Mouse (Mus musculus) gastrocnemius, postnatal 14 days (tissue): ENCODE results near the gene Itpk1. TPM values are rescaled to one million over a fixed set of nuclear protein-coding genes. Genes with fewer than 3 reads are reported as not detected.

Experiments used
- DNase-seq: peaks from one replicate; pipeline ENCODE4 v3.0.0; 2021; ENCODE audit warnings: mixed read lengths
- intact Hi-C: fragments of 180-260 bp; cut with DNase I; formaldehyde crosslinking; loops from one replicate; pipeline ENCODE4 v1.15.1; 2025; ENCODE audit warnings: low total_unique reads
- total RNA-seq, 2 experiments: library from RNA; stranded (reverse); gene quantifications; 2 replicates each; pipeline ENCODE4 v1.2.3; 2021

The Itpk1 gene
- total RNA-seq, 2 experiments from 2014 or later, result 6.4 to 8.4 TPM

DNA sequence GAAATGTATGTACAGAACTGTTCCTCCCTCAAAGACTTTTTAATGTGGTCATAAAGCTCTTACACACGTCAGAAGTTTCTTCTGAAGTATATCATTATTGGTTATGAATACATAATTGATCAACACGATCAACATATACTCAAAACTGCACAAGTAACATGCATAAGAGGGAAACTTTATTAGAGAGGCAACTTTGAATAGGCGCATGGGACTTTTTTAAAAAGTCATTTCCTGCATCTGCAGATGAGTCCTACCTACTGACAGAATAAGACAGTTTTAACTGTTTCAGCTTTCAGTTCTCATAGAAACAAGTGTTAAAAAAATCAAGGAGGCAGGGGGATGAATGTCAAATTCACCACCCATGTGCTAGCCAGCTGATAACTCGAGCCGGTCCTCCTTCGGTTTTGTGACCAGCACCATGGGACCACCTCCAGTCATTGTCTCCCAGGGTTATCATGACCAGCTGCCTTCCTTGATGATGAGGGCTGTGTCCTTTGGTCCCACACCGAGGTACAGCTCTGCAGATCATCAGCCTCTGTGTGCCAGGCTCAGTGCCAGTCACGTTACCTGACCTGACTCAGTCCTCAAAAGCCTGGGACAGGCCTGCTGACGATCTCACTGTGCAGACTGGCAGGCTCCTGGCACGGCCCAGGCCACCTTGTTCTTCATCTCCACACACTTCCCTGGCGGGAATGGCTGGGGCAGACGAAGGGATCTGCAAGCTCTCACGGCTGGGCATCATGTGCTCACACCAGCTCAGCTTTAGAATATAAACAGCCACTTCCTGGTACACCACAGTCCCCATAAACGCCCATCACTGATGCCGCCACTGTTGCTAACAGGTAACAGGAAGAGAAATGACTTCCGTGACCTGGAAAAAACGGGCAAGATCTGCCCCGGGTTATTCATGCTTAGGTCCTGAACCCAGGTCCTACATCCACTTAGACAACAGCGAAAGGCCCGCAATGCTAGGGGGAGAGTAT lies 31.6 kb downstream of the Itpk1 start:
- DNase-seq, result no peak
- intact Hi-C loops, result no loop called here

DNA sequence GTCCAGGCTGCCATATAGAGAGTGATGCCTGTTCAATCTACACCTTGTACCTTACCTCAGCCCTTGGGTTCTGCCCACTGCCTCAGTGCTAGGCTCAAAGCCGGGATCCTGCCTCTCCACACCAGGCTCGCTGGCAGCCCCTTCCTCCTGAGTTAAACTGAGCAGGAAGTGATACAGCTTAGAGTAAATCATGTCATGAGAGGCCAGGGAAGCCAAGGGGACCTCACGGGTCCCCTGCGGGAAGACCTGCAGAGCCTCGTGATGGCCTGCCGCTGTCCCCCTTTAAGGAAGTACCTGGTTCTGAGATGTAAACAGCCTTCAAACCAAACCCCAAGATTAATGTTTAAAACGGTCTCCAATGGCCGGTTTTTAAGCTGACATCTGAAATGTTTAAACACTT lies 32.6 kb downstream of the Itpk1 start:
- DNase-seq, result no peak
- intact Hi-C loops, result no loop called here

DNA sequence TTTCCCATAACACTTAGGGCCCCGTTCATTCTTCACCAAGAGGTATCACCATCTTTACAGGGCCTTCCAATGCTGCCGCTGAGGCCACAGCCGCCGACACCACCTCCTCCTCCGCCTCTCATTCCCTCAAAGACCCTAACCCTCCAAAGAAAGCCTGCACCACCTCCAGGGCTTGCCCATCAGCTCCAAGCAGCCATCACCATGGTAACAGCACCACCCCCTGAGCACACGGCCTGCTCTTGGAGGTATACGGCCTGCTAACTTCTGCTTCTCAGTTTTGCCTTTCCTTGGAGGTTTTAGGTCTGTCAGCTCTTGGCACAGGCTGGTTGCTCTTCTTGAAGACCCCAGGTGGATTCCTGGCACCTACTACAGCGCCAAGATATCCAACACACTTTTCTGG lies 33.9 kb downstream of the Itpk1 start:
- intact Hi-C loops, result no loop called here
- DNase-seq, result no peak

DNA sequence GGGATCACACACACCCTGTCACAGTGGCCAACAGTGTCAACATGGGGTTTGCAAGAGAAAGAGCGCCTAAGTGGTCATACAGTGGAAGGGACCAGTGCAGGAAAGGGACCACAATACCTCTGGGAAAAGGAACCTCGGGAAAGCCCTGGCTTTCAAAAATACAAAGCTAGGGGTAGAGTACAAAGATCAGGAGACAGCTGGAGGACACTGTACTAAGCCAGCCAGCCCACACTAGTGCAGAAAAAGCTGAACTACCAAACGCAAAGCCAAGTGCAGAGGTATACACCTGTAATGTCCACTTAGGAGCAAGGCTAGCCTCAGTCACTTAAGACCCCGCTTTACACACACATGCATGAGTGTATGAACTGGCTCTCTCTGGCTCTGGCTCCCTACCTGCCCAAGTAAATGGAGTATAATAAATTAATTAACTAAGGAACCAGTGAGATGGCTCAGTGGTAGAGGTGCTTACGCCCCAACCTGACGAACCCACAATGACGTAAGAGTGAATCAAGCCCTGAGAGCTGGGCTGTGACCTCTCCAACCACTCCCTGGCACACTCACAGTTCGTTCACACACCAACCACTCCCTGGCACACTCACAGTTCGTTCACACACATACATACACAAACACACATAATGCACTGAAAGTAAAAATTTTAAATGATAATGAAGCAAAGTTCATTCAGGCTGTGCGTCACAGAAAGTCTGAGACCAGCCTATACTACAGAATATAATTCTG lies 39.1 kb downstream of the Itpk1 start:
- intact Hi-C loops, result no loop called here
- DNase-seq, result no peak

DNA sequence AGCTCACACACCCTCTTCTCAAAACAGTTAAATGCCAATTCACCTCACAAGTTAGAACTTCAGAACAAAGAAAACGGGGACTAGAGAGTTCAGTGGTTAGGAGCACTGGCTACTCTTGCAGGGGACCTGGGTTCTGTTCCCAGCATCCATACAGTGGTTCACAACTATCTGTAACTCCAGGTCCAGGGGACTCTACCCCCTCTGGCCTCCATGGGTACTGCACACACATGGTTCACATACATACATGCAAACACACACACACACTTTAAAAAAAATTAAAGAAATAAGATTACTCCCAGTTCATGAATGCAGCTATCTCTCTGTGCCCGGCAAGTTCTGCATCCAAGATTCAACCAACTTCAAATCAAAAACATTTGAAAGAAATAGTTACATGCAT lies 40.7 kb downstream of the Itpk1 start:
- no peak for DNase-seq
- intact Hi-C loops, result no loop called here

DNA sequence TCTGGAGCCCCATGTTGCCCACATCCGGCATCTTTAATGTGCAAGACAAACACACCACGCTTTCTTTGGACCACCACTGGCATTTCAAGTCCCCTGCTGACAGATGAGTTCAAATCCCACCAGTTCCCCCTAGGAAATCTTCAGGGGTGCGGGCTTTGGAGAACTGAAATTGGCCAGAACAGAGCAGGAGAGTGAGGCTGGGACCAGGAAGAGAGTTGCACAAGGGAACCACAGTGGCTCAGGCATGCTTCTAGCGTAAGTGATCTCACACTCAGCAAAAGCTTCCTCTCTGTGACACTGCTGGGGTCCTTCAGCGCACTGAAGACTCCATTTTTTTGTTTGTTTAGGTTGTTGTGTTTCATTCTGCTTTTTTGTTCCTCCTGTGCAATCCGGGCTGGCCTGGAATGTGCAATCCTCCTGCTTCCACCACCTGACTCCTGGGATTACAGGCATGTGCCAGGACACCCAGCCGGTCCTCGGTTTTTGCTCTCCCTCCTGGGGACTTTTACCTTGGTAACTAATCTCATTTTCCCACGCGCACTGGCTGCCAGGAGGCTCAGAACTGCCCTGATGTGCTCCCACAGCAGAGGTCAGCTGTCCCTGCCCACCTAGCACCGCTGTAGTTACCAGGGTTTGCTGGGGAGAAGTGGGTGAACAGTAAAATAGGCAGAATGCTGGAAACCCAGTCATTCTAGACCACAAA lies 41.2 kb downstream of the Itpk1 start:
- intact Hi-C loops, result no loop called here
- DNase-seq, result no peak

DNA sequence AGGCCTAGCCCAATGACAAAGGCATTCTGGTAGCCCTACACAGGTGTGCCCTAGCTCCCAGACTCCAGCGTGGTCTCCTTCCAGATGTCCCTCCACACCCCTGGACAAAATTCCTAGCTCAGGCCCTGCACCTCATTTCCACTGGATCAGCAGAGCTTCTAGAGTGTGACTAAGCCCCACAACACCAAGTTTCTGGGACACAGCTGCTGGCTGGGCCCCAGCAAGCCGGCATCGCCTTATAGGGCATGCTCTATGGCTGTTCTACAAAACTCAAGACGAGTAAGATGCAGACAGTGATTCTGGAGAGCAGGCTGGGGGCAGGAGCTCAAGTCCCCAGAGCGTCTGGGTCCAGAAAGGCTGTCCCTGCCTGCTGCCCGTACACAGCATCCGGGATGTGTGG lies 43.0 kb downstream of the Itpk1 start:
- intact Hi-C loops, result no loop called here
- DNase-seq, result peak; percentile 36

DNA sequence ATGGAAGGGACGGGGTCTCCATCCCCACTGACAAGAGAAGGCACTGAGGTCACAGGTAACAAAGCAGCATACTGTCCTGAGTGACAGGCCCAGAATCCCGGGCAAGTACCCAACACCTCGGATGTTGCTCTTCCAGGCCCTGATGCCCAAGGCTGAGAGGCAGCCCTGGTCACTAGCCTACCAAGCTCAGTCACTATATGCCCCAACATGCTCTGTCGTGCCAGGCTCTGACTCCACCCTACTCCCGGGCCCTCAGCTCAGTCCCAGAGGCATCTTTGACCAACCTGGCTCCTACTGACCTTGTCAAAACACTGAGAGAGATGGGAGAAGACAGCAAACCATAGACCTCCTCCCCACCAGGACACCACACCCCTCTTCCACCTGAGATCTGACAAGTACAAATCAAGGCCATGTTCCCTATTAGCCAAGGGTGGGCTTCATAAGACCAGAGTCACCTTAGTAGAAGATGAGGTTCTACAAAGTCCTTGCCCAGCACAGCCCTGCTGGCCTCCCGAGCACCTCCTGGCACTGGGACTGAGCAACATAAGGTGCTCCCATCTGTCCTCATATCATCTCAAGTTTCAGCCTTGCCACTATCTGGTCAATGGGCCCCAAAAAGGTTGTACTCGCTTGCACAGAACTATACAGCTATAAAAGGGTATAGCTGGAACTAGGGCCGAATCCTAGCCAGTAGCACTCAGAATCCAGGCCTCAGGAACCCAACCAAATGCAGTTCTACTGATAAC lies 43.7 kb downstream of the Itpk1 start:
- intact Hi-C loops, result no loop called here
- no peak for DNase-seq

DNA sequence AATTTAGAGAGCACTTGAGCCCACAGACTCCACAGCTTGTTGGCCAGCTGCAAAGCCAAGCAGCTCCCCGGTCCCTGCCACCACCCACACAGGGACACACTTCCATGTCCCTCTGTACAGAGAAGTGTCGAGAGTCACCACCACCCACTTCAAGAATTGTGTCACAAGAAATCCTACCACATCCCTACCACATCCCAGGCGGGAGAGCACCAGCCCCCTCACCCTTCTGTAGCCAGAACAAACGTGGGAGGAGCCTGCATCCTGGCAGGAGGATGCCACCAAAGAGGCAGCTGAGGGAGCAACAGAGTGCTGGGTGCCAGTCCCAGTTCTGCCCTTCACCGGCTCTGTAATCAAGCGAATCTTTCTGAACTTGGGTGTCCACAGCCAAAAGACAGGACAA lies 51.7 kb downstream of the Itpk1 start:
- no peak for DNase-seq
- intact Hi-C loops, result no loop called here

DNA sequence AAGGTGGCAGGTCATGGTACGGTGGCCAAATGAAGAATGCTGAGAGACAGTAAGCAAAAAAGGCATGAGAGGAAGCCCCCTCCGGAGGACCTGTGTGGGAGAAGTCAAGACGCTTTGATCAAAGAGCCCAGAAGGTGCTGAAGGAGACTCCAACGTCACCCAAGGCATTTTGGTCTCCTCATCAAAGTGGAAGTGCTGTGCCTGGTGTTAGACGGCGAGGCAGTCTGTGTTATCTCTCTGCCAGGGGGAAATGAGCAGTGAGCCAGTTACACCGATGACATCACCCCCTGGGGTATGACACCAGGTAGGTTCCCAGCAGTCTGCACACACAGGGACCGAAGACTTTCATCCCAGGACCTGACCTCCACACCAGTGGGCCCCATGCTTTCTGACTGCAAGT lies 52.3 kb downstream of the Itpk1 start:
- intact Hi-C loops, result no loop called here
- no peak for DNase-seq

DNA sequence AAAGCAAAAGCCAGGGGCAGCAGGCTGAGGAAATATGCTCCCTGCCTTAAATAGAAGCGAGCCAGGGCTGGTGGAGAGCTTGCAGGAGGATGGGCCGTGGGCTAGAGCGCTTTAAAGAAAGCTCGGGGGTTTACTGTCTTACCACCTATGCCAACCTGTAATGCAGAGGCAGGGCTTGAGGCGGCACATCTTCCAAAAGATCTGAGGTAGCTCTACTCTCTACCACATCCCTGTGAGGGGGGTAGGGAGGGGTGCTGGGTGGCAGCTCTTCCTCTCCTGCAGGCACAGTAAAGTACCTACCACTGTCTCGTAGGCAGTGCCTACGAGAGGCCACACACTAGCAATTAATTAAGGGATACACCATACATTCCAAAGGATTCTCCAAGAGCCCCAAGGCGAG lies 52.9 kb downstream of the Itpk1 start:
- intact Hi-C loops, result no loop called here
- DNase-seq, result no peak

DNA sequence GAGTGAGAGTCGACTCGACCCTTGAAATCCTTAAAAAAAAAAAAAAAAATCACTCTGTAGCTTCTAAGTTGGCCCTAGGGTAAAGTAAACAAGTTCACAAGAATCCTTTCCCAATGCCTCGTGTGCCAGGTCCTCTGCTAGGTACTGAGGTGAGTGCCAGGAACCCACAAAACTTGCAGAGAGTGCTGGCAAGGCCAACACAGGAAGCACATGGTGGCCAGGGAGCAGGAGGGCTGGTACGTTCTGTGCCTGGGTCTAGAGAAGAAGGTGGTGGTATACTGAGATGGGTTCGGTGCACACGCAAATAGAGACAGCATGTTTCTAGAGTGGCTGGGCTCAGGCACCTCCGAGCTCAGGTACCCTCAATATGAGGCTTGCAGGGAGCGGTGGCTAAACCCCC lies 53.3 kb downstream of the Itpk1 start:
- DNase-seq, result no peak
- intact Hi-C loops, result no loop called here

DNA sequence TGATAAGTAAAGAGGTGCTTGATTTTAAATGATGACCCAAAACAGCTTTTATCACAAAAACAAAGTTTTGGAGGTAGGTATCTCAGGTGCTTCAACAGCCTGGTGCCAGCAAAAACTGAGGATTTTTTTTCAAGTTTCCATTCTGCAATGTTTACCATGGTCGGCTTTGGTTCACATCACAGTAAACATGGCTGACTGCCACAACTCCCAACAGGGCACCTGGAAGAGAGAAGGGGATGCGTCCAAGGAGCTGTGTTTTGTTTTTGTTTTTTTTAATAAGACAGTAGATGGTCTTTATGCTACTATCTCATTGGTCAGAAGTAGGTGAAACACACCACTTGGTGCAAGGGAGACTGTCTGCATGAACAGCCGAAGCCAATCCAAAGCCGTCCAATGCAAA lies 54.1 kb downstream of the Itpk1 start:
- intact Hi-C loops, result no loop called here
- no peak for DNase-seq

DNA sequence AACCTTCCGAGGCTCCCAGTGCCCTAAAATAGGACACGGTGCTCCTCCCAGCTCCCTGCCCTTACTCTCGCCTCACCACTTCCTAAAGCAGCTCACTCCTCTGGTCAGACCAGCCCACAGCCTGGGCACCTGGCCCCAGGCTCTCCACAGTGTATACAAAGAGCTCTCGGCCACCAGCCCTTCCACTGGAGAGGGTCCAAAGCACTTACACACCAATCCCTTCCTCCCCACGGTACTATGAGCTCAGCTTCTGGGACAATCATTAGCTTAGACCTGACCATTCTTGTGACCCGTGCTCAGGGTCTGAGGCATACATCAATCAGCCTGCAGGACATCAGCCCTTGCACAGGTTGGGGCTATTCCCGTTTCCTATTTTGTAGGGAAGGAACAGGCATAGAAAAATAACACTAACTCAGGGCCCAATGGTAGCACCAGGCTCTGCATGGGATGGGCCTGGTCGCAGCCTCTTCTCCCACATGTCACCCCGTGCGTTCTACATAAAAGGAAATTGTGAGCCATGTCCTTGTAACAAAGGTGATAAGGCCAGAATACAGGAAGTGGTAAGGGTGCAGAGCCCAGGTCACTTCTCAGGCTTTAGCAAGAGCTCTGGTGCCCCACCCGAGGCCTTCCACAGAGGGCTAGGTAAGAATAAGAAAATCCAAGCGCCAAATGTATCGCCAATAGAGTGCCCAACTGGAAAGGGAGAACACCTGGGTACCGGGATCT lies 56.7 kb downstream of the Itpk1 start:
- no peak for DNase-seq

DNA sequence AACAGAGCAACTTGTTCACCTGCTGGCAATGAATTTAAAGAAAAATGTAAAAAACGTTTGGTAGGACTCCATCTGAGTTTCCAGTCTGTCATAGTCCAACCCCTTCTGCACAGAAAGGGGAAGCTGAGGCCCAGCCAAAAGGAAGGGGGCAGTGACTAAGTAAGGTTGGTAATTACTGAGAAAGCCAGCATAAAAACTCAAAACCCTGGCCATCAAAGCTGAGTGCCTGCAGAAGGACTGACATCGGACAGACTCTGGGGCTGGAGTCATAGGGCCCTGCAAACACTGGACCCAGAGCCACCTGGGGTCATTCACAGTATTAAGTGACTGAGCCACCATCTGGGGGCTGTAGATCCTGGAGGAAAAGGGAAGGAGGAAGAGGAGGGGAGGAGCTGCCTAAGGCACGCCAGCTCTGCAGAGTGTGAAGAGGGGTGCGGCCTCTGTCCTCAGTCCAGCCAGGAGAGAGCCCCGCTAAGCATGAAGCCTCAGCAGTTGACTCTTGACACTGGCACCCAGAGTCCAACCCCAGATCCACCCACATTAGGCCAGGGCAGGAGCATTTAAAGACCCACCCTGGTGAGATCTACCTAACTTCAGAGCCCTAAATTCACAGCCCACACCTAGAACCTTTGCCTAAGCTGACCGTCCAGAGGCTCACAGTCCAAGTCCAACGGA lies 58.0 kb downstream of the Itpk1 start:
- intact Hi-C loops, result no loop called here
- no peak for DNase-seq

More for the DNA sequence above, 56.7 kb downstream of the Itpk1 start:
- intact Hi-C loops, result no loop called here

DNA sequence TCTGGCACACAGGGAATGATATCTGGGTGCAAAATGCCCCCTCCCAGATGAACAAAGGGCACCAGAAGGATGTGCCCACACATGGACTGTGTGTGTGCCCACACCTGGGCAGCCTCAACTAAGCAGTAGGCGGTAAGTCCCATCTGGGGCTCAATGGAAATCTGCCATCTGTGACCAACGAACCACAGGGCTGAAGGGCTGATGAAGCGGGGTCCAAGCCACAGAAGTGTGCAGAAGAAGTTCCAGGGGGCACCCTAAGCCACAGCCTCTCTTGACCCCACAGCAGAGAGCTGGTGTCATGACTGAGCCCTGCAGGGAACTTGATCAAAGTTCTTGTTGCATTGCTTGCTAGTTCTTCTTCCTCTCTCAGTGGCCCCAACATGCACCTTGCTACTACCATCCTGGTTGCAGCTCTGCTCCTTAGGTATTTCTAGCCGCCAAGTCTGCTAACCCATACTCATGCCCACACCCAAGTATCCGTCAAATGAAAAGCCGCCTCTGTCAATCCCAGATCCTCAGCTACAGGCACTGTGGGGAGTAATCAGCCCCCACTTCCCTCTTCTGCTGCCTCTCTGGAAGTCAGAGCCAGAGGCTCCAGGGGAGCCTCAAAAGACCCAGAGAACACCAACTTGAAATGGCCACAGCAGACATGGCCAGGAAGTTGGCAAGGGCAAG lies 58.7 kb downstream of the Itpk1 start:
- intact Hi-C loops, result no loop called here
- no peak for DNase-seq

DNA sequence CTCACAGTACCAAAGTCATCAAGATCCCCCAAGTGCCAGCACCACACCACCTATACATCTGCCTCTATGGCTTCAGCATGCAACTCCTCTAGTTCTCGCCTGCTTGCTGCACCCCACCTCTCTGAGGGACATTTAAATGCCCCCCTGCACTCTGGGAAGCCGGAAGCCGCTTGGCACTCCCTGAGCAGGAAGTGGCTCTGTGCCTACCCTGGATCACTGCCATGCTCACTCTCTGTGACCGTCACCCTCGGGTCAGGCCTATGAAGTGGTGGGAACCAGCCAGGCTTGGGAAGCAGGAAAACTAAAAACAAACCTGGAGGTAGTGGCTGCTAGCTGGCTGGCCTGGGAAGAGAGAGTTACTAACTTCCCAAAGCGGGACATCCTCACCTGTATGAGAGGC lies 61.4 kb downstream of the Itpk1 start:
- intact Hi-C loops, result no loop called here
- no peak for DNase-seq
